Mouse (Mus musculus): Measurements from ENCODE around the gene Olfr1206. TPM values are rescaled to one million over a fixed set of nuclear protein-coding genes. Genes with fewer than 3 reads are reported as not detected.

The Olfr1206 gene
- not detected in 2 replicates for polyA plus RNA-seq (2015; fragmentation: Nextera tagmentation; extraction: Ambion mirVana)

GRCm38 (mm10) chr2:88862931-88863330, at the start of gene Olfr1206:
Gene Olfr1206, plus strand, starts transcription at chr2:88863231.

GRCm38 (mm10) chr2:88814196-88814595, 48.8 kb upstream of the Olfr1206 start, which contains the start of gene Olfr1202:
Gene Olfr1202, plus strand, starts transcription at chr2:88814496.

GRCm38 (mm10) chr2:88829437-88829836, 33.6 kb upstream of the Olfr1206 start, which contains the start of gene Olfr1205:
Gene Olfr1205, plus strand, starts transcription at chr2:88829737.

GRCm38 (mm10) chr2:88848992-88849391, 14.0 kb upstream of the Olfr1206 start, which contains the start of gene Olfr1204:
Gene Olfr1204, plus strand, starts transcription at chr2:88849292.

GRCm38 (mm10) chr2:88902211-88902610, 39.2 kb downstream of the Olfr1206 start, which contains the start of gene Olfr1208:
Gene Olfr1208, minus strand, starts transcription at chr2:88902311.

GRCm38 (mm10) chr2:88915057-88915456, 52.0 kb downstream of the Olfr1206 start, which contains the start of gene Olfr1209:
Gene Olfr1209, minus strand, starts transcription at chr2:88915157.

Other genes starting within 250 kb of the Olfr1206 start
- not detected in 2 replicates for gene Olfr1191-ps1, start 222.7 kb upstream of the Olfr1206 start, polyA plus RNA-seq (2015; fragmentation: Nextera tagmentation; extraction: Ambion mirVana)
- gene Olfr1192-ps1, start 214.7 kb upstream of the Olfr1206 start, polyA plus RNA-seq (2015; fragmentation: Nextera tagmentation; extraction: Ambion mirVana), result not detected in 2 replicates
- gene Olfr1193, start 187.6 kb upstream of the Olfr1206 start, polyA plus RNA-seq (2015; fragmentation: Nextera tagmentation; extraction: Ambion mirVana), result not detected in 2 replicates
- not detected in 2 replicates for gene Olfr1195, start 174.0 kb upstream of the Olfr1206 start, polyA plus RNA-seq (2015; fragmentation: Nextera tagmentation; extraction: Ambion mirVana)
- not detected in 2 replicates for gene Olfr1196, start 158.6 kb upstream of the Olfr1206 start, polyA plus RNA-seq (2015; fragmentation: Nextera tagmentation; extraction: Ambion mirVana)
- gene Olfr1197, start 130.9 kb upstream of the Olfr1206 start, polyA plus RNA-seq (2015; fragmentation: Nextera tagmentation; extraction: Ambion mirVana), result not detected in 2 replicates
- not detected in 2 replicates for gene Olfr1198, start 111.9 kb upstream of the Olfr1206 start, polyA plus RNA-seq (2015; fragmentation: Nextera tagmentation; extraction: Ambion mirVana)
- gene Olfr1199, start 102.8 kb upstream of the Olfr1206 start, polyA plus RNA-seq (2015; fragmentation: Nextera tagmentation; extraction: Ambion mirVana), result not detected in 2 replicates
- gene Olfr1200, start 92.7 kb upstream of the Olfr1206 start, polyA plus RNA-seq (2015; fragmentation: Nextera tagmentation; extraction: Ambion mirVana), result not detected in 2 replicates
- not detected in 2 replicates for gene Olfr1201, start 70.2 kb upstream of the Olfr1206 start, polyA plus RNA-seq (2015; fragmentation: Nextera tagmentation; extraction: Ambion mirVana)
- not detected in 2 replicates for gene Olfr1202, start 48.7 kb upstream of the Olfr1206 start, polyA plus RNA-seq (2015; fragmentation: Nextera tagmentation; extraction: Ambion mirVana)
- not detected in 2 replicates for gene Olfr1205, start 33.5 kb upstream of the Olfr1206 start, polyA plus RNA-seq (2015; fragmentation: Nextera tagmentation; extraction: Ambion mirVana)
- gene Olfr1204, start 13.9 kb upstream of the Olfr1206 start, polyA plus RNA-seq (2015; fragmentation: Nextera tagmentation; extraction: Ambion mirVana), result not detected in 2 replicates
- not detected in 2 replicates for gene Olfr1208, start 39.1 kb downstream of the Olfr1206 start, polyA plus RNA-seq (2015; fragmentation: Nextera tagmentation; extraction: Ambion mirVana)
- gene Olfr1209, start 51.9 kb downstream of the Olfr1206 start, polyA plus RNA-seq (2015; fragmentation: Nextera tagmentation; extraction: Ambion mirVana), result not detected in 2 replicates
- not detected in 2 replicates for gene Olfr1211, start 74.9 kb downstream of the Olfr1206 start, polyA plus RNA-seq (2015; fragmentation: Nextera tagmentation; extraction: Ambion mirVana)
- gene Olfr1212, start 90.7 kb downstream of the Olfr1206 start, polyA plus RNA-seq (2015; fragmentation: Nextera tagmentation; extraction: Ambion mirVana), result not detected in 2 replicates
- gene Gm13762, start 117.0 kb downstream of the Olfr1206 start, polyA plus RNA-seq (2015; fragmentation: Nextera tagmentation; extraction: Ambion mirVana), result not detected in 2 replicates
- gene Olfr1214, start 129.4 kb downstream of the Olfr1206 start, polyA plus RNA-seq (2015; fragmentation: Nextera tagmentation; extraction: Ambion mirVana), result not detected in 2 replicates
- not detected in 2 replicates for gene Olfr1215, start 143.7 kb downstream of the Olfr1206 start, polyA plus RNA-seq (2015; fragmentation: Nextera tagmentation; extraction: Ambion mirVana)
- not detected in 2 replicates for gene Olfr1216, start 155.1 kb downstream of the Olfr1206 start, polyA plus RNA-seq (2015; fragmentation: Nextera tagmentation; extraction: Ambion mirVana)
- gene Olfr1217, start 168.8 kb downstream of the Olfr1206 start, polyA plus RNA-seq (2015; fragmentation: Nextera tagmentation; extraction: Ambion mirVana), result not detected in 2 replicates
- not detected in 2 replicates for gene Olfr1218, start 198.0 kb downstream of the Olfr1206 start, polyA plus RNA-seq (2015; fragmentation: Nextera tagmentation; extraction: Ambion mirVana)
- not detected in 2 replicates for gene Olfr1219, start 220.3 kb downstream of the Olfr1206 start, polyA plus RNA-seq (2015; fragmentation: Nextera tagmentation; extraction: Ambion mirVana)
- not detected in 2 replicates for gene Olfr1220, start 243.6 kb downstream of the Olfr1206 start, polyA plus RNA-seq (2015; fragmentation: Nextera tagmentation; extraction: Ambion mirVana)

Data from neural tube, postnatal 0 days (tissue).